Mouse (Mus musculus) thymus, postnatal 14 days (tissue): ENCODE data around the gene Them7.

Experiments
- DNase-seq: peaks from one replicate; pipeline ENCODE4 v3.0.0; 2021

Them7 gene

GRCm38 (mm10) chr2:105311991-105312390, 87.9 kb downstream of the Them7 start:
- DNase-seq: no peak

GRCm38 (mm10) chr2:105313077-105313476, 89.0 kb downstream of the Them7 start:
- no peak for DNase-seq

GRCm38 (mm10) chr2:105317556-105318184, 93.5 kb downstream of the Them7 start:
- DNase-seq: no peak

- DNase-seq: no peak
Observed at GRCm38 (mm10) chr2:105326067-105326466, 101.9 kb downstream of the Them7 start.

- no peak for DNase-seq
Observed at GRCm38 (mm10) chr2:105330024-105330423, 105.9 kb downstream of the Them7 start.

GRCm38 (mm10) chr2:105333107-105333506, 109.0 kb downstream of the Them7 start:
- DNase-seq: no peak

GRCm38 (mm10) chr2:105333976-105334713, 110.0 kb downstream of the Them7 start:
- DNase-seq: peak; percentile 37

GRCm38 (mm10) chr2:105335661-105336060, 111.5 kb downstream of the Them7 start:
- DNase-seq: no peak

- no peak for DNase-seq
Observed at GRCm38 (mm10) chr2:105336314-105337027, 112.4 kb downstream of the Them7 start.

- no peak for DNase-seq
Observed at GRCm38 (mm10) chr2:105337171-105337875, 113.2 kb downstream of the Them7 start.

GRCm38 (mm10) chr2:105339993-105340392, 115.9 kb downstream of the Them7 start:
- peak; percentile 5 for DNase-seq

GRCm38 (mm10) chr2:105348886-105349285, 124.8 kb downstream of the Them7 start:
- DNase-seq: no peak

- DNase-seq: no peak
Observed at GRCm38 (mm10) chr2:105356791-105357190, 132.7 kb downstream of the Them7 start.

GRCm38 (mm10) chr2:105358040-105358439, 133.9 kb downstream of the Them7 start:
- no peak for DNase-seq

- DNase-seq: peak; percentile 18
Observed at GRCm38 (mm10) chr2:105367623-105368022, 143.5 kb downstream of the Them7 start.

GRCm38 (mm10) chr2:105370240-105370639, 146.1 kb downstream of the Them7 start:
- DNase-seq: no peak

GRCm38 (mm10) chr2:105370698-105371097, 146.6 kb downstream of the Them7 start:
- DNase-seq: no peak

- DNase-seq: no peak
Observed at GRCm38 (mm10) chr2:105372156-105372555, 148.0 kb downstream of the Them7 start.

GRCm38 (mm10) chr2:105372727-105373126, 148.6 kb downstream of the Them7 start:
- no peak for DNase-seq

- DNase-seq: no peak
Observed at GRCm38 (mm10) chr2:105373658-105374057, 149.5 kb downstream of the Them7 start.

- no peak for DNase-seq
Observed at GRCm38 (mm10) chr2:105375261-105375660, 151.1 kb downstream of the Them7 start.

- no peak for DNase-seq
Observed at GRCm38 (mm10) chr2:105375705-105376104, 151.6 kb downstream of the Them7 start.

GRCm38 (mm10) chr2:105379682-105380081, 155.6 kb downstream of the Them7 start:
- DNase-seq: no peak
